Mouse (Mus musculus) lung, embryonic 14.5 days (tissue): ENCODE results near the gene Plcb4. TPM values are rescaled to one million over a fixed set of nuclear protein-coding genes. Genes with fewer than 3 reads are reported as not detected.
A peak's percentile ranks its signal among the peaks of the same experiment; 100 is the strongest.
"Not testable (repeated sequence)": the region's sequence is repeated elsewhere in the genome, so short reads cannot be mapped to it uniquely, and the experiment has no call there.

ENCODE experiments used
- ATAC-seq: fragments of 200-750 bp; cut with Nextera tagmentation; 2 replicates; pipeline ENCODE4 v1.8.0; 2017; ENCODE audit warnings: mild to moderate bottlenecking, moderate TSS enrichment, moderate library complexity; ENCODE audit not compliant: insufficient read depth
- DNase-seq: peaks from one replicate; pipeline ENCODE4 v3.0.0-alpha.2; 2015
- H3K27ac ChIP-seq: fragments of 300-500 bp; sonication (generic); 2 replicates; pipeline ENCODE4 v1.5.1; 2014; ENCODE audit warnings: low read depth, mild to moderate bottlenecking, moderate library complexity
- H3K27me3 ChIP-seq: fragments of 300-500 bp; sonication (generic); 2 replicates; pipeline ENCODE4 v1.6.1; 2014; ENCODE audit warnings: low read length, control low read depth; ENCODE audit not compliant: insufficient read depth
- H3K36me3 ChIP-seq: fragments of 300-500 bp; sonication (generic); 2 replicates; pipeline ENCODE4 v1.6.1; 2014; ENCODE audit warnings: control low read depth; ENCODE audit not compliant: insufficient read depth
- H3K4me1 ChIP-seq: fragments of 300-500 bp; sonication (generic); 2 replicates; pipeline ENCODE4 v1.6.1; 2014; ENCODE audit warnings: antibody characterized with exemption, control low read depth; ENCODE audit not compliant: insufficient read depth
- H3K4me2 ChIP-seq: fragments of 300-500 bp; sonication (generic); 2 replicates; pipeline ENCODE4 v1.6.1; 2014; ENCODE audit warnings: mild to moderate bottlenecking
- H3K4me3 ChIP-seq: fragments of 300-500 bp; sonication (generic); 2 replicates; pipeline ENCODE4 v1.5.1; 2014; ENCODE audit warnings: low read depth, low read length
- H3K9ac ChIP-seq: fragments of 300-500 bp; sonication (generic); 2 replicates; pipeline ENCODE4 v1.6.1; 2014
- H3K9me3 ChIP-seq: fragments of 300-500 bp; sonication (generic); 2 replicates; pipeline ENCODE4 v1.6.1; 2016; ENCODE audit warnings: low read depth, low read length, control low read depth
- CTCF ChIP-seq: IDR thresholded peaks from 2 replicates; pipeline ENCODE4 v1.5.1; 2016; ENCODE audit warnings: antibody characterized with exemption, low read depth
- WGBS: fragments of 180-500 bp; shearing (Covaris S2); extraction: QIAGEN DNeasy Blood & Tissue Kit; methylation state at CpG from one replicate; pipeline ENCODE4 v1.1.7; 2014; 5-methylcytosine and 5-hydroxymethylcytosine counted together
- polyA plus RNA-seq: library from polyadenylated mRNA; unstranded; fragments of >200 nt; fragmentation: Nextera tagmentation; extraction: Ambion mirVana; gene quantifications from 2 replicates; pipeline ENCODE4 v1.2.1, GENCODE M21; 2014

Plcb4 gene
- polyA plus RNA-seq, 1 experiment from 2014 or later = 20.5 TPM

- H3K9me3 ChIP-seq = no peaks in the 10 kb centered on the region
- H3K4me3 ChIP-seq = no peak overlapping the region
- no peak for TF ChIP-seq CTCF
- no peak overlapping the region for H3K9ac ChIP-seq
- no peaks in the 10 kb centered on the region for H3K27me3 ChIP-seq
- DNase-seq = no peak
- H3K4me1 ChIP-seq = peaks cover 10% of the 10 kb centered on the region
- WGBS = 84% methylated on average over 9 of the region's 9 CpGs
- no peak overlapping the region for H3K4me2 ChIP-seq
- no peaks in the 10 kb centered on the region; the same call in 1 of the 2 replicates for H3K36me3 ChIP-seq
- no peak for ATAC-seq
- no peak overlapping the region for H3K27ac ChIP-seq
Observed at GRCm38 (mm10) chr2:135708796-135709195, 50.0 kb downstream of the Plcb4 start.

- not testable (repeated sequence) for H3K9me3 ChIP-seq, H3K4me2 ChIP-seq, DNase-seq, H3K4me3 ChIP-seq, H3K27ac ChIP-seq, H3K9ac ChIP-seq, H3K36me3 ChIP-seq, H3K4me1 ChIP-seq, ATAC-seq, H3K27me3 ChIP-seq
Observed at GRCm38 (mm10) chr2:135709736-135710135, 50.9 kb downstream of the Plcb4 start.

DNA sequence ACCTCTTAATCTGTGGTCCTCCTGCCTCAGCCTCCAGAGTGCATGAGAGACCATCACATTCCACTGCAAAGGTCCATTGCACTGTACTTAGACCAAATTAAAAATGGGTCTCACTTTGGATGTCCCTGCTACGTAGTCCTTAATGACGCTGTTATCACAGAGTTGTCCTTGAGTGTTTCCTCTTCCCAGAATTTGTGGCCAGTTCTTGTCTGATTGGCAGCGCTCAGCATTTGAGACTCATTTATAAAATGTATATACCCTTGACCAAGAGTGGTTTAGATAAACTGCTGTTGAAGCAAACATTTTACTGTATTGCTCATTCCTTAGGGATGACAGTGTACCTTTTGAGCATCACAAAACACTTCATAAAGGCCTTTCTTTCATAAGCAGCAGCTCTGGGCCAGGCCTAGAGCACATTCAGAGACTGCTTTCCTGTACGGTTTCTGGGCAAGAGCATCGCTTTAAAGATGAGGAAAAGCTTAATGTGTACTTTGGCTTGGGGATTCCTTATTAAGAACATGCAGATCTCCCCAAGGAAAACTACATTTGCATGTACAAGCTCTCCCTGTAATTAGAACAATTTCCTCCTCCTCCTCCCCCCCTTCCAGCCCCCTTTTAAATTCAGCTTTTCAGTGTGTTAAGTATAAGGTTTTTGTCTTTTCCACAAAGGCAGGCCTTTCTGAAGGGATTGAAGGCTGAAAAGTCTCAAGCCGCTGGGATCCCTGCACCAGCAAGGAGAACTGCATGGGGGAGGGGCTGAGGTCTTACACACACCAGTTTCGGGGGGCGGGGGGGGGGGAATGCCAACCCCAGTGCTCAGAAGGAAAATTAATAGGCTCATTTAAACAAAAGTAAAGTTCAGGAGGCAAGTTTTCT, 52.5 kb downstream of the Plcb4 start:
- peaks cover 10% of the 10 kb centered on the region for H3K4me1 ChIP-seq
- no peaks in the 10 kb centered on the region for H3K27me3 ChIP-seq
- WGBS = 23% methylated on average over 8 of the region's 8 CpGs
- H3K27ac ChIP-seq = peak overlapping the region; percentile 90
- H3K9me3 ChIP-seq = no peaks in the 10 kb centered on the region
- H3K4me2 ChIP-seq = peak overlapping the region; percentile 44
- TF ChIP-seq CTCF = no peak
- no peak overlapping the region for H3K4me3 ChIP-seq
- H3K9ac ChIP-seq = no peak overlapping the region
- ATAC-seq (peak; percentile 66), DNase-seq (peak; percentile 62)
- H3K36me3 ChIP-seq = no peaks in the 10 kb centered on the region; the same call in 1 of the 2 replicates

- peak overlapping the region; percentile 44 for H3K4me2 ChIP-seq
- DNase-seq = peak; percentile 98
- no peak overlapping the region for H3K4me3 ChIP-seq
- peaks cover 10% of the 10 kb centered on the region for H3K4me1 ChIP-seq
- no peaks in the 10 kb centered on the region; the same call in 1 of the 2 replicates for H3K36me3 ChIP-seq
- 18% methylated on average over 8 of the region's 8 CpGs for WGBS
- H3K9ac ChIP-seq = no peak overlapping the region
- peak overlapping the region; percentile 90 for H3K27ac ChIP-seq
- H3K9me3 ChIP-seq = no peaks in the 10 kb centered on the region
- TF ChIP-seq CTCF = peak; percentile 17; the same call in 1 of the 2 replicates
- no peaks in the 10 kb centered on the region for H3K27me3 ChIP-seq
- peak; percentile 92 for ATAC-seq
Observed at GRCm38 (mm10) chr2:135711925-135712288, 53.1 kb downstream of the Plcb4 start.

DNA sequence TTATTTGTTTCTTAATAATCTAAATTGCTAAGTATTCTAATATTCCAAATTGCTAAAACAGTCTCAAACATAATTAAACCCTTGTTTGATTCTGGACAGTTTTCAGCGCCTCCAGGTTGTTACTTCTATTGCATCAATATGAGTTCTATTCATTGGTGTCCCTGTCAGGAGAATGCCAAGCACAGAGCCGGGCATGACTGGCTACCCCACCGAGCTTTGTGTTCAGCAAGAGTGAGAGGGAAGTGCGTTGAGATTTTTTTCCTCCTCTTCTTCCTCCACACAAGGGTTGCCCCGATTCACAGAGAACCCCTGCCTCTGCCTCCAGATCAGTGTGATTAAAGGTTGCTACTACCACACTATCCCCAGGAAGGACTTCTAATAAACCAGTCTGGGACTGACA, 53.5 kb downstream of the Plcb4 start:
- ATAC-seq = no peak; the same call in 1 of the 2 replicates
- H3K9ac ChIP-seq = no peak overlapping the region
- 41% methylated on average over 5 of the region's 5 CpGs for WGBS
- DNase-seq = no peak
- TF ChIP-seq CTCF = no peak
- no peak overlapping the region for H3K4me3 ChIP-seq
- no peaks in the 10 kb centered on the region for H3K27me3 ChIP-seq
- H3K36me3 ChIP-seq = no peaks in the 10 kb centered on the region; the same call in 1 of the 2 replicates
- peaks cover 13% of the 10 kb centered on the region for H3K4me1 ChIP-seq
- H3K4me2 ChIP-seq = no peak overlapping the region
- H3K27ac ChIP-seq = peak overlapping the region; percentile 54; the same call in 1 of the 2 replicates
- H3K9me3 ChIP-seq = no peaks in the 10 kb centered on the region

DNA sequence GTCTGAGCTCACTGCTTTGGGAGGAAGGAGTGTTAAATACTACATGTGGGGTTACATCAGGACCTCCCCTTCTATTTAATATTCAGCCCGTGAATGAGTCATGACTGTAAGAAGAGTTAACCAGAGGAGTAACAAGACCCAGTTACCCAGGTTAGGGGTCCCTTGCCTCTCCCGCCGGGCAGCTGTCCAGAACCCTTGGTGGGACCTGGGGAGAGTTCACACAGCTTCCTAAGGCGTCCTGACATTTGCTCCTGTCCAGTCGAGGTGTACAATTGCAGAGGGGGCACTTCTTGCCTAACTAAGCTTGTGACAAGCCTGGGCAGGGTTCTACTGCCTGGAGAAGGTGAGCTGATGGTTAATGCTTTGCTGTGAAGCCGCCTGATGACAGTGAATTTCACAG, 54.1 kb downstream of the Plcb4 start:
- H3K4me3 ChIP-seq = no peak overlapping the region
- no peak overlapping the region for H3K9ac ChIP-seq
- H3K27me3 ChIP-seq = no peaks in the 10 kb centered on the region
- H3K4me2 ChIP-seq = no peak overlapping the region
- no peaks in the 10 kb centered on the region for H3K9me3 ChIP-seq
- peaks cover 17% of the 10 kb centered on the region for H3K4me1 ChIP-seq
- H3K27ac ChIP-seq = no peak overlapping the region
- TF ChIP-seq CTCF = no peak
- ATAC-seq (no peak), DNase-seq (no peak)
- H3K36me3 ChIP-seq = no peaks in the 10 kb centered on the region; the same call in 1 of the 2 replicates
- WGBS = 59% methylated on average over 6 of the region's 6 CpGs

DNA sequence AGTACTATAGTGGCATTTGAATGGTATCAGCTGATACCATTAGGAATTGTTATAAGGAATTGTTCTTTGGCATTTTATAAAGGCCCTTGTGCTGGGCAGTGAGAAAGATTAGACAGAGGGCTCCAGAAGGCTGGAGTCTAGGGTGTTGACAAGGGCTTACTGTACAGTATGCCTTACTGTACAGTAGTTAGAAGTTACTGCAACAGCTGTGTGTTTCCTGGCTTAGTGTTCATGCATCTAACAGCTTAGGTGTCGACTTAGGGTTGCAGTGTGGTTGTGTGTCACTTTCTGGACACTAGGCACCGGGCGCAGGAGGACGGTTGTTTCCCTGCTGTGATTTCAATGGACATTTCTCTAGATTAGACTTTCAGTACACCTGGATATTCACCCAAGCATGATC, 57.4 kb downstream of the Plcb4 start:
- WGBS = 90% methylated on average over 4 of the region's 4 CpGs
- Histone ChIP-seq H3K9me3 (no peaks in the 10 kb centered on the region), H3K27me3 (no peaks in the 10 kb centered on the region), H3K9ac (no peak overlapping the region), H3K27ac (no peak overlapping the region), H3K36me3 (no peaks in the 10 kb centered on the region; the same call in 1 of the 2 replicates), H3K4me2 (no peak overlapping the region), H3K4me1 (peaks cover 17% of the 10 kb centered on the region), H3K4me3 (no peak overlapping the region)
- DNase-seq (no peak), ATAC-seq (no peak)
- TF ChIP-seq CTCF = no peak
